ENCODE assay signal across 9 mouse cellular contexts in the genomic region with DNA sequence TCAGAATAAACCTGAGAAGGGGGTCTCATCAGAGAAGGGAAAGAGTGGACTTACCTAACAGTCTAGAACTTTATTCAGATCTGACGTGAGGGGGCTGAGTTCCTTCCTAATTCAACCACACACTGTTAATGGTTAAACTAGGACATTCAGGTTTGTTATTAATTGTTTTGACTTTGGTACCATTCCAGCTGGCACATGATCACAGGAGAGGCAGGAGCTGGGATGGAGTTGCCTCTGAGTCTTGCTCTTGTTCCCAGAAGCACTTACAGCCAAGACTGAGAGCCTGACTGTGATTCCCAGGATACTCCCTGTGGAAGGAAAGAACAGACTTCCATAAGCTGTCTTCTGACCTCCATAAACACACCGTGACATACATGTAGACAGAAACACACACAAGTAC. TPM values are rescaled to one million over a fixed set of nuclear protein-coding genes. Genes with fewer than 3 reads are reported as not detected.
DNase-seq lines count a peak whose midpoint lies in the region; ATAC-seq and TF ChIP-seq lines count a peak whose summit lies in the region.
"Had no signal": no experiment of that assay in that cellular context is flagged by ENCODE, and none has a peak within 500 bp of the region (broad histone marks: within the 10 kb centered on the region; RNA-seq: fewer than 3 reads in every experiment).

No protein-coding gene starts in this region.

- H3K9me3 ChIP-seq in forebrain, embryonic 14.5 days (replicated peaks; ENCODE audit: control insufficient read depth, low read length): no peaks in the 10 kb centered on the region
- no peaks in the 10 kb centered on the region for H3K9me3 ChIP-seq in forebrain, postnatal 0 days (ENCODE audit: low read length)

- H3K36me3 ChIP-seq in forebrain, embryonic 14.5 days (ENCODE audit: control insufficient read depth, insufficient read depth, low read length): no peaks in the 10 kb centered on the region
- H3K36me3 ChIP-seq in forebrain, postnatal 0 days (ENCODE audit: insufficient read depth): no peaks in the 10 kb centered on the region

- in situ Hi-C loops in Patski (cut with MboI; ENCODE audit: low pct_unique_long_range_greater_than_20kb): no loop called here

- POLR2A ChIA-PET in Patski (lab: Charles Lee): no interaction called here

- no peak overlapping the region for H3K4me2 ChIP-seq in forebrain, embryonic 14.5 days (ENCODE audit: low read length)
- H3K4me2 ChIP-seq in forebrain, postnatal 0 days (ENCODE audit: low read depth): no peak overlapping the region

- no peaks in the 10 kb centered on the region for H3K27me3 ChIP-seq in forebrain, embryonic 14.5 days (replicated peaks; ENCODE audit: control insufficient read depth, insufficient read depth, low read length)
- no peaks in the 10 kb centered on the region for H3K27me3 ChIP-seq in forebrain, postnatal 0 days (ENCODE audit: insufficient read depth, low read length)
- no peaks in the 10 kb centered on the region for H3K27me3 ChIP-seq in Patski

- CTCF ChIA-PET in Patski (lab: Charles Lee): interaction anchor here (1.0 to 1.4 kb wide), 5 partner anchors 8 to 61 kb away, joined by 3 to 4 read pairs (median 3); a partner anchor contains a TSS

- no peaks in the 10 kb centered on the region for H3K4me1 ChIP-seq in forebrain, embryonic 14.5 days (ENCODE audit: control insufficient read depth, insufficient read depth, low read length)
- H3K4me1 ChIP-seq in forebrain, postnatal 0 days (ENCODE audit: insufficient read depth): no peaks in the 10 kb centered on the region

- peak; percentile 36 for DNase-seq in forebrain, embryonic 14.5 days (ENCODE audit: low spot score)
- no peak for DNase-seq in forebrain, postnatal 0 days
- peak; percentile 73 for DNase-seq in Patski (ENCODE audit: low read depth, low spot score)
- peak; percentile 72 to 93 for DNase-seq in kidney, adult 8-10 months
- peak; percentile 80 for DNase-seq in lung, postnatal 10 days
- no peak for DNase-seq in layer of hippocampus, adult 8-10 months (ENCODE audit: low spot score in 2 of 2)
- DNase-seq in thymus, postnatal 14 days: no peak
- DNase-seq: thymus, postnatal 4 days had no signal

- no peak overlapping the region for H3K27ac ChIP-seq in forebrain, embryonic 14.5 days (ENCODE audit: low read depth, low read length)
- no peak overlapping the region for H3K27ac ChIP-seq in forebrain, postnatal 0 days (ENCODE audit: low read depth, low read length)

- H3K4me3 ChIP-seq in forebrain, embryonic 14.5 days (ENCODE audit: low read depth, low read length): no peak overlapping the region
- no peak overlapping the region for H3K4me3 ChIP-seq in forebrain, postnatal 0 days (ENCODE audit: low read depth, low read length)

- TF ChIP-seq CTCF in forebrain, postnatal 0 days (IDR thresholded peaks at IDR 0.05; ENCODE audit: low read depth): no peak
- no peak for TF ChIP-seq CTCF in Patski (IDR thresholded peaks at IDR 0.05)

- ATAC-seq in forebrain, embryonic 14.5 days: no peak
- ATAC-seq in forebrain, postnatal 0 days: no peak
- ATAC-seq in Patski: peak; percentile 31
- no peak for ATAC-seq in frontal cortex, adult (ENCODE audit: low TSS enrichment)

- H3K9ac ChIP-seq in forebrain, embryonic 14.5 days (ENCODE audit: low read length): no peak overlapping the region
- no peak overlapping the region for H3K9ac ChIP-seq in forebrain, postnatal 0 days

- WGBS in forebrain, embryonic 14.5 days: 41% methylated on average over 2 of the region's 2 CpGs
- WGBS in forebrain, postnatal 0 days: 50% methylated on average over 2 of the region's 2 CpGs

RNA-seq across cellular contexts. Expression of a gene that starts 8.0 kb away (rescaled TPM):
- polyA plus RNA-seq in forebrain, embryonic 14.5 days (2014; fragmentation: Nextera tagmentation; extraction: Ambion mirVana): 910 and 955 TPM in 2 replicates
- total RNA-seq in forebrain, postnatal 0 days (2014; rRNA removed): 596 and 675 TPM in 2 replicates
- polyA plus RNA-seq in forebrain, postnatal 0 days (2015; fragmentation: Nextera tagmentation; extraction: Ambion mirVana): 908 and 1,057 TPM in 2 replicates
- 517 TPM for polyA plus RNA-seq in Patski (2021)
- total RNA-seq in layer of hippocampus, adult 8-10 months (2022): 100 to 1,000 TPM; 403 to 423 (median 409) TPM

RNA-seq across cellular contexts. Expression of a gene that starts 25.9 kb away (rescaled TPM):
- polyA plus RNA-seq in forebrain, embryonic 14.5 days (2014; fragmentation: Nextera tagmentation; extraction: Ambion mirVana): 561 and 632 TPM in 2 replicates
- total RNA-seq in forebrain, postnatal 0 days (2014; rRNA removed): 204 and 235 TPM in 2 replicates
- 593 and 661 TPM in 2 replicates for polyA plus RNA-seq in forebrain, postnatal 0 days (2015; fragmentation: Nextera tagmentation; extraction: Ambion mirVana)
- polyA plus RNA-seq in Patski (2021): 538 TPM
- total RNA-seq in layer of hippocampus, adult 8-10 months (2022): 100 to 1,000 TPM; 181 to 205 (median 195) TPM

RNA-seq across cellular contexts. Expression of a gene that starts 31.7 kb away (rescaled TPM):
- 125 and 129 TPM in 2 replicates for polyA plus RNA-seq in forebrain, embryonic 14.5 days (2014; fragmentation: Nextera tagmentation; extraction: Ambion mirVana)
- 93.3 and 100 TPM in 2 replicates for total RNA-seq in forebrain, postnatal 0 days (2014; rRNA removed)
- 77.7 and 82.3 TPM in 2 replicates for polyA plus RNA-seq in forebrain, postnatal 0 days (2015; fragmentation: Nextera tagmentation; extraction: Ambion mirVana)
- polyA plus RNA-seq in Patski (2021): 49.4 TPM
- total RNA-seq in layer of hippocampus, adult 8-10 months (2022): 10 to 100 TPM; 21.4 to 36.0 (median 28.5) TPM

RNA-seq across cellular contexts. Expression of a gene that starts 48.7 kb away (rescaled TPM):
- 13.2 and 15.2 TPM in 2 replicates for polyA plus RNA-seq in forebrain, embryonic 14.5 days (2014; fragmentation: Nextera tagmentation; extraction: Ambion mirVana)
- total RNA-seq in forebrain, postnatal 0 days (2014; rRNA removed): 19.6 and 23.0 TPM in 2 replicates
- polyA plus RNA-seq in forebrain, postnatal 0 days (2015; fragmentation: Nextera tagmentation; extraction: Ambion mirVana): 16.4 and 21.9 TPM in 2 replicates
- 12.4 TPM for polyA plus RNA-seq in Patski (2021)
- 10 to 100 TPM; 15.4 to 20.4 (median 17.5) TPM for total RNA-seq in layer of hippocampus, adult 8-10 months (2022)

RNA-seq across cellular contexts. Expression of a gene that starts 48.8 kb away (rescaled TPM):
- 14.6 and 16.9 TPM in 2 replicates for polyA plus RNA-seq in forebrain, embryonic 14.5 days (2014; fragmentation: Nextera tagmentation; extraction: Ambion mirVana)
- total RNA-seq in forebrain, postnatal 0 days (2014; rRNA removed): 13.2 and 15.2 TPM in 2 replicates
- polyA plus RNA-seq in forebrain, postnatal 0 days (2015; fragmentation: Nextera tagmentation; extraction: Ambion mirVana): 5.3 and 5.7 TPM in 2 replicates
- polyA plus RNA-seq in Patski (2021): 30.5 TPM
- 1 to 10 TPM; 4.9 to 8.9 (median 6.2) TPM for total RNA-seq in layer of hippocampus, adult 8-10 months (2022)

Comparison
In these comparisons a context has a peak if more than half of its experiments do, and no peak if none do; other contexts are left out.
1. DNase-seq: peak in forebrain, embryonic 14.5 days (single experiment), Patski (single experiment), kidney, adult 8-10 months (2 of 2) and lung, postnatal 10 days (single experiment); none in forebrain, postnatal 0 days (single experiment), layer of hippocampus, adult 8-10 months (0 of 2) and thymus, postnatal 14 days (single experiment).